Mouse (Mus musculus) cerebellum, adult 2 months (tissue): Measurements from ENCODE around the gene Cfap58.

Source experiments
- CTCF ChIP-seq: fragments of 200-500 bp; IDR thresholded peaks from 2 replicates; pipeline ENCODE4 v1.5.1; 2011; ENCODE audit warnings: low read depth, mild to moderate bottlenecking, control low read depth, low read length, moderate library complexity, borderline replicate concordance; ENCODE audit not compliant: insufficient read depth
- POLR2A ChIP-seq: fragments of 200-500 bp; IDR thresholded peaks from 2 replicates; pipeline ENCODE4 v1.6.1; 2011; ENCODE audit warnings: low read length, control low read depth, borderline replicate concordance; ENCODE audit not compliant: insufficient read depth

GRCm38 (mm10) chr19:47929043-47929442 is 8.4 kb upstream of the Cfap58 start:
- TF ChIP-seq CTCF (no peak), POLR2A (no peak)
